Mouse (Mus musculus): ENCODE measurements around the gene Sobp. TPM values are rescaled to one million over a fixed set of nuclear protein-coding genes. Genes with fewer than 3 reads are reported as not detected.

The Sobp gene
- polyA plus RNA-seq, 1 experiment from 2014 or later, result 4.5 TPM

GRCm38 (mm10) chr10:43200206-43200605, 25.9 kb upstream of the Sobp start:
- DNase-seq (ENCODE audit: low spot score) (no peak), ATAC-seq (ENCODE audit: insufficient read depth, low FRiP score, low TSS enrichment) (no peak)
- H3K4me2 ChIP-seq (ENCODE audit: low read depth), result no peak overlapping the region
- no peaks in the 10 kb centered on the region for H3K9me3 ChIP-seq (ENCODE audit: control insufficient read depth, low read length)
- no peaks in the 10 kb centered on the region for H3K4me1 ChIP-seq (ENCODE audit: control insufficient read depth, insufficient read depth, low read length)
- H3K27ac ChIP-seq (ENCODE audit: low read depth, low read length), result no peak overlapping the region
- H3K4me3 ChIP-seq (ENCODE audit: low read depth, low read length), result no peak overlapping the region
- H3K36me3 ChIP-seq (ENCODE audit: control insufficient read depth, insufficient read depth, low read length), result no peaks in the 10 kb centered on the region
- H3K9ac ChIP-seq (ENCODE audit: low read length), result no peak overlapping the region
- H3K27me3 ChIP-seq (ENCODE audit: control insufficient read depth, insufficient read depth, low read length), result no peaks in the 10 kb centered on the region
- 96% methylated on average over 2 of the region's 2 CpGs for WGBS

GRCm38 (mm10) chr10:43180313-43180912, 6.1 kb upstream of the Sobp start:
- ATAC-seq (ENCODE audit: insufficient read depth, low FRiP score, low TSS enrichment) (no peak), DNase-seq (ENCODE audit: low spot score) (no peak)
- Histone ChIP-seq H3K4me1 (ENCODE audit: control insufficient read depth, insufficient read depth, low read length) (peaks cover 2% of the 10 kb centered on the region; the same call in 1 of the 2 replicates), H3K36me3 (ENCODE audit: control insufficient read depth, insufficient read depth, low read length) (no peaks in the 10 kb centered on the region), H3K27ac (ENCODE audit: low read depth, low read length) (no peak overlapping the region), H3K9me3 (ENCODE audit: control insufficient read depth, low read length) (no peaks in the 10 kb centered on the region), H3K4me2 (ENCODE audit: low read depth) (no peak overlapping the region), H3K27me3 (ENCODE audit: control insufficient read depth, insufficient read depth, low read length) (peaks cover 9% of the 10 kb centered on the region), H3K4me3 (ENCODE audit: low read depth, low read length) (no peak overlapping the region), H3K9ac (ENCODE audit: low read length) (no peak overlapping the region)
- WGBS, result 64% methylated on average over 5 of the region's 5 CpGs

- H3K4me1 ChIP-seq (ENCODE audit: control insufficient read depth, insufficient read depth, low read length), result peaks cover 12% of the 10 kb centered on the region
- ATAC-seq (ENCODE audit: insufficient read depth, low FRiP score, low TSS enrichment) (peak; percentile 39), DNase-seq (ENCODE audit: low spot score) (no peak)
- H3K9me3 ChIP-seq (ENCODE audit: control insufficient read depth, low read length), result no peaks in the 10 kb centered on the region
- H3K27me3 ChIP-seq (ENCODE audit: control insufficient read depth, insufficient read depth, low read length), result peaks cover 9% of the 10 kb centered on the region
- peak overlapping the region; percentile 93 for H3K4me2 ChIP-seq (ENCODE audit: low read depth)
- WGBS, result under 1% methylated on average over 18 of the region's 18 CpGs
- peak overlapping the region; percentile 82 for H3K4me3 ChIP-seq (ENCODE audit: low read depth, low read length)
- peak overlapping the region; percentile 87 for H3K9ac ChIP-seq (ENCODE audit: low read length)
- peak overlapping the region; percentile 88; the same call in 1 of the 2 replicates for H3K27ac ChIP-seq (ENCODE audit: low read depth, low read length)
- H3K36me3 ChIP-seq (ENCODE audit: control insufficient read depth, insufficient read depth, low read length), result no peaks in the 10 kb centered on the region
These were observed 849 bp upstream of the Sobp start for GRCm38 (mm10) chr10:43175156-43175601.

- WGBS, result under 1% methylated on average over 32 of the region's 38 CpGs
- peak overlapping the region; percentile 93 for H3K4me2 ChIP-seq (ENCODE audit: low read depth)
- H3K9ac ChIP-seq (ENCODE audit: low read length), result peak overlapping the region; percentile 87
- no peaks in the 10 kb centered on the region for H3K36me3 ChIP-seq (ENCODE audit: control insufficient read depth, insufficient read depth, low read length)
- H3K27ac ChIP-seq (ENCODE audit: low read depth, low read length), result peak overlapping the region; percentile 88
- no peaks in the 10 kb centered on the region for H3K9me3 ChIP-seq (ENCODE audit: control insufficient read depth, low read length)
- H3K27me3 ChIP-seq (ENCODE audit: control insufficient read depth, insufficient read depth, low read length), result peaks cover 9% of the 10 kb centered on the region
- ATAC-seq (ENCODE audit: insufficient read depth, low FRiP score, low TSS enrichment) (peak; percentile 53), DNase-seq (ENCODE audit: low spot score) (peak; percentile 59)
- H3K4me3 ChIP-seq (ENCODE audit: low read depth, low read length), result peak overlapping the region; percentile 82
- peaks cover 12% of the 10 kb centered on the region for H3K4me1 ChIP-seq (ENCODE audit: control insufficient read depth, insufficient read depth, low read length)
These were observed 453 bp downstream of the Sobp start for GRCm38 (mm10) chr10:43173828-43174325.

- Histone ChIP-seq H3K4me2 (ENCODE audit: low read depth) (peak overlapping the region; percentile 93), H3K4me1 (ENCODE audit: control insufficient read depth, insufficient read depth, low read length) (peaks cover 12% of the 10 kb centered on the region)
- ATAC-seq (ENCODE audit: insufficient read depth, low FRiP score, low TSS enrichment), result peak; percentile 45
These were observed 1.0 kb downstream of the Sobp start for GRCm38 (mm10) chr10:43173141-43173827.

GRCm38 (mm10) chr10:43172554-43172953, 1.8 kb downstream of the Sobp start:
- DNase-seq (ENCODE audit: low spot score), result no peak
- Histone ChIP-seq H3K9ac (ENCODE audit: low read length) (no peak overlapping the region; the same call in 1 of the 2 replicates), H3K4me3 (ENCODE audit: low read depth, low read length) (peak overlapping the region; percentile 82), H3K9me3 (ENCODE audit: control insufficient read depth, low read length) (no peaks in the 10 kb centered on the region), H3K4me1 (ENCODE audit: control insufficient read depth, insufficient read depth, low read length) (peaks cover 12% of the 10 kb centered on the region), H3K36me3 (ENCODE audit: control insufficient read depth, insufficient read depth, low read length) (no peaks in the 10 kb centered on the region), H3K4me2 (ENCODE audit: low read depth) (peak overlapping the region; percentile 93), H3K27me3 (ENCODE audit: control insufficient read depth, insufficient read depth, low read length) (peaks cover 9% of the 10 kb centered on the region), H3K27ac (ENCODE audit: low read depth, low read length) (no peak overlapping the region)
- 4% methylated on average over 8 of the region's 8 CpGs for WGBS
- no peak for ATAC-seq (ENCODE audit: insufficient read depth, low FRiP score, low TSS enrichment)

More at GRCm38 (mm10) chr10:43173141-43173827, 1.0 kb downstream of the Sobp start:
- Histone ChIP-seq H3K9me3 (ENCODE audit: control insufficient read depth, low read length) (no peaks in the 10 kb centered on the region), H3K9ac (ENCODE audit: low read length) (peak overlapping the region; percentile 87), H3K36me3 (ENCODE audit: control insufficient read depth, insufficient read depth, low read length) (no peaks in the 10 kb centered on the region), H3K4me3 (ENCODE audit: low read depth, low read length) (peak overlapping the region; percentile 82), H3K27ac (ENCODE audit: low read depth, low read length) (peak overlapping the region; percentile 88; the same call in 1 of the 2 replicates), H3K27me3 (ENCODE audit: control insufficient read depth, insufficient read depth, low read length) (peaks cover 9% of the 10 kb centered on the region)
- DNase-seq (ENCODE audit: low spot score), result peak; percentile 74
- WGBS, result 0% methylated on average over 53 of the region's 53 CpGs

- H3K4me1 ChIP-seq (ENCODE audit: control insufficient read depth, insufficient read depth, low read length), result peaks cover 12% of the 10 kb centered on the region
- H3K36me3 ChIP-seq (ENCODE audit: control insufficient read depth, insufficient read depth, low read length), result no peaks in the 10 kb centered on the region
- peaks cover 8% of the 10 kb centered on the region for H3K27me3 ChIP-seq (ENCODE audit: control insufficient read depth, insufficient read depth, low read length)
- H3K4me3 ChIP-seq (ENCODE audit: low read depth, low read length), result peak overlapping the region; percentile 82
- H3K4me2 ChIP-seq (ENCODE audit: low read depth), result peak overlapping the region; percentile 93
- ATAC-seq (ENCODE audit: insufficient read depth, low FRiP score, low TSS enrichment) (no peak), DNase-seq (ENCODE audit: low spot score) (no peak)
- H3K9ac ChIP-seq (ENCODE audit: low read length), result no peak overlapping the region
- WGBS, result 4% methylated on average over 7 of the region's 7 CpGs
- H3K27ac ChIP-seq (ENCODE audit: low read depth, low read length), result no peak overlapping the region
- no peaks in the 10 kb centered on the region for H3K9me3 ChIP-seq (ENCODE audit: control insufficient read depth, low read length)
These were observed 2.3 kb downstream of the Sobp start for GRCm38 (mm10) chr10:43172066-43172465.

GRCm38 (mm10) chr10:43171106-43171505, 3.2 kb downstream of the Sobp start:
- ATAC-seq (ENCODE audit: insufficient read depth, low FRiP score, low TSS enrichment) (no peak), DNase-seq (ENCODE audit: low spot score) (peak; percentile 39)
- H3K4me3 ChIP-seq (ENCODE audit: low read depth, low read length), result peak overlapping the region; percentile 13; the same call in 1 of the 2 replicates
- H3K27me3 ChIP-seq (ENCODE audit: control insufficient read depth, insufficient read depth, low read length), result peaks cover 6% of the 10 kb centered on the region
- no peaks in the 10 kb centered on the region for H3K9me3 ChIP-seq (ENCODE audit: control insufficient read depth, low read length)
- H3K36me3 ChIP-seq (ENCODE audit: control insufficient read depth, insufficient read depth, low read length), result no peaks in the 10 kb centered on the region
- H3K4me1 ChIP-seq (ENCODE audit: control insufficient read depth, insufficient read depth, low read length), result peaks cover 12% of the 10 kb centered on the region
- no peak overlapping the region; the same call in 1 of the 2 replicates for H3K9ac ChIP-seq (ENCODE audit: low read length)
- H3K27ac ChIP-seq (ENCODE audit: low read depth, low read length), result no peak overlapping the region
- WGBS, result 3% methylated on average over 8 of the region's 8 CpGs
- H3K4me2 ChIP-seq (ENCODE audit: low read depth), result peak overlapping the region; percentile 35

All from neural tube, embryonic 11.5 days (tissue).